Mouse (Mus musculus) liver, embryonic 14.5 days (tissue): ENCODE data around the gene H1foo. TPM values are rescaled to one million over a fixed set of nuclear protein-coding genes. Genes with fewer than 3 reads are reported as not detected.

Experiments
- ATAC-seq: fragments of 200-750 bp; cut with Nextera tagmentation; 2 replicates; pipeline ENCODE4 v1.8.0; 2017; ENCODE audit warnings: moderate number of reproducible peaks, mild to moderate bottlenecking, moderate library complexity; ENCODE audit not compliant: insufficient read depth
- DNase-seq, 3 experiments: peaks; one replicate each; pipeline ENCODE4 v3.0.0-alpha.2; 2012 to 2013; ENCODE audit warnings: low read depth in 3 of 3, low spot score in 3 of 3
- H3K27ac ChIP-seq: fragments of 300-500 bp; sonication (generic); 2 replicates; pipeline ENCODE4 v1.5.1; 2014; ENCODE audit warnings: moderate library complexity, mild to moderate bottlenecking, control low read depth, inconsistent platforms
- H3K27me3 ChIP-seq: fragments of 300-500 bp; sonication (generic); 2 replicates; pipeline ENCODE4 v1.6.1; 2014; ENCODE audit warnings: mild to moderate bottlenecking, low read length, moderate library complexity; ENCODE audit not compliant: control insufficient read depth, insufficient read depth
- H3K36me3 ChIP-seq: fragments of 300-500 bp; sonication (generic); replicated peaks from 2 replicates; pipeline ENCODE4 v1.6.1; 2014; ENCODE audit warnings: low read depth; ENCODE audit not compliant: control insufficient read depth, insufficient read depth
- H3K4me1 ChIP-seq, 2 experiments: fragments of 200-500 bp in 1 of 2; fragments of 300-500 bp in 1 of 2; sonication (generic) in 1 of 2; replicated peaks; 2 replicates each; pipeline ENCODE4 v1.6.1; 2012 to 2014; ENCODE audit warnings: antibody characterized with exemption in 1 of 2, inconsistent platforms in 1 of 2, low read length in 1 of 2; ENCODE audit not compliant: control insufficient read depth in 2 of 2, insufficient read depth in 2 of 2
- H3K4me2 ChIP-seq: fragments of 300-500 bp; sonication (generic); 2 replicates; pipeline ENCODE4 v1.6.1; 2014; ENCODE audit warnings: low read depth, mild to moderate bottlenecking, control low read depth, moderate library complexity
- H3K4me3 ChIP-seq, 2 experiments: fragments of 200-500 bp in 1 of 2; fragments of 300-500 bp in 1 of 2; sonication (generic) in 1 of 2; 2 replicates each; pipeline ENCODE4 v1.5.1; 2012 to 2014; ENCODE audit warnings: low read depth in 2 of 2, low read length in 2 of 2, mild to moderate bottlenecking in 2 of 2, control low read depth in 1 of 2, inconsistent platforms in 1 of 2, moderate library complexity in 1 of 2; ENCODE audit not compliant: insufficient read depth in 1 of 2
- H3K9ac ChIP-seq: fragments of 300-500 bp; sonication (generic); replicated peaks from 2 replicates; pipeline ENCODE4 v1.6.1; 2014; ENCODE audit warnings: mild to moderate bottlenecking, control low read depth, moderate library complexity
- H3K9me3 ChIP-seq: fragments of 300-500 bp; sonication (generic); 2 replicates; pipeline ENCODE4 v1.6.1; 2016; ENCODE audit warnings: low read length, mixed read lengths; ENCODE audit not compliant: control insufficient read depth
- CTCF ChIP-seq: IDR thresholded peaks from 2 replicates; pipeline ENCODE4 v1.5.1; 2016; ENCODE audit warnings: antibody characterized with exemption, low read depth, control low read depth
- EP300 ChIP-seq: IDR thresholded peaks from 2 replicates; pipeline ENCODE4 v1.6.1; 2016; ENCODE audit warnings: antibody characterized with exemption, low read depth
- WGBS: fragments of 180-500 bp; shearing (Covaris S2); extraction: QIAGEN DNeasy Blood & Tissue Kit; methylation state at CpG from one replicate; pipeline ENCODE4 v1.1.7; 2014; ENCODE audit not compliant: insufficient replicate concordance; 5-methylcytosine and 5-hydroxymethylcytosine counted together
- polyA plus RNA-seq, 2 experiments: library from polyadenylated mRNA; depleted of rRNA in 1 of 2; stranded (reverse) in 1 of 2; unstranded in 1 of 2; fragments of >200 nt; fragmentation: Nextera tagmentation in 1 of 2; extraction: Ambion mirVana in 1 of 2; gene quantifications; 2 replicates each; pipeline versions ENCODE4 v1.2.1 to v1.2.3; 2012 to 2014

The H1foo gene
- polyA plus RNA-seq, 2 experiments: not detected

GRCm38 (mm10) chr6:115983306-115984038 is 38.7 kb downstream of the H1foo start:
- H3K9me3 ChIP-seq: no peaks in the 10 kb centered on the region
- no peaks in the 10 kb centered on the region for H3K27me3 ChIP-seq
- H3K36me3 ChIP-seq: no peaks in the 10 kb centered on the region
- DNase-seq (no peak), ATAC-seq (no peak)
- 70% methylated on average over 12 of the region's 12 CpGs for WGBS
- H3K9ac ChIP-seq: no peak overlapping the region
- H3K27ac ChIP-seq: no peak overlapping the region
- TF ChIP-seq CTCF: no peak
- no peak for TF ChIP-seq EP300
- H3K4me3 ChIP-seq: no peak overlapping the region
- H3K4me2 ChIP-seq: no peak overlapping the region
- no peaks in the 10 kb centered on the region for H3K4me1 ChIP-seq

GRCm38 (mm10) chr6:115984580-115984979 is 39.8 kb downstream of the H1foo start:
- no peak overlapping the region for H3K4me2 ChIP-seq
- H3K4me1 ChIP-seq: no peaks in the 10 kb centered on the region
- H3K9me3 ChIP-seq: no peaks in the 10 kb centered on the region
- DNase-seq (no peak), ATAC-seq (no peak)
- no peak overlapping the region for H3K27ac ChIP-seq
- H3K9ac ChIP-seq: no peak overlapping the region
- no peaks in the 10 kb centered on the region for H3K27me3 ChIP-seq
- WGBS: 61% methylated on average over 7 of the region's 7 CpGs
- TF ChIP-seq CTCF (no peak), EP300 (no peak)
- H3K4me3 ChIP-seq: no peak overlapping the region
- no peaks in the 10 kb centered on the region for H3K36me3 ChIP-seq

GRCm38 (mm10) chr6:115985622-115986021 is 40.9 kb downstream of the H1foo start:
- H3K9ac ChIP-seq: no peak overlapping the region
- H3K9me3 ChIP-seq: no peaks in the 10 kb centered on the region
- ATAC-seq (no peak), DNase-seq (no peak)
- no peak overlapping the region for H3K27ac ChIP-seq
- WGBS: 67% methylated on average over 9 of the region's 9 CpGs
- TF ChIP-seq EP300 (no peak), CTCF (no peak)
- no peak overlapping the region for H3K4me2 ChIP-seq
- no peak overlapping the region for H3K4me3 ChIP-seq
- no peaks in the 10 kb centered on the region for H3K4me1 ChIP-seq
- no peaks in the 10 kb centered on the region for H3K27me3 ChIP-seq
- H3K36me3 ChIP-seq: no peaks in the 10 kb centered on the region

GRCm38 (mm10) chr6:115986472-115987095 is 41.8 kb downstream of the H1foo start:
- Histone ChIP-seq H3K36me3 (no peaks in the 10 kb centered on the region), H3K9ac (no peak overlapping the region), H3K4me1 (no peaks in the 10 kb centered on the region), H3K4me3 (no peak overlapping the region), H3K9me3 (no peaks in the 10 kb centered on the region), H3K27me3 (peaks cover under 1% of the 10 kb centered on the region; the same call in 1 of the 2 replicates), H3K4me2 (no peak overlapping the region), H3K27ac (no peak overlapping the region)
- WGBS: 65% methylated on average over 12 of the region's 12 CpGs
- DNase-seq: no peak
- ATAC-seq: no peak
- TF ChIP-seq EP300: no peak
- TF ChIP-seq CTCF: no peak

- no peak overlapping the region for H3K27ac ChIP-seq
- H3K27me3 ChIP-seq: peaks cover 7% of the 10 kb centered on the region
- no peak overlapping the region for H3K4me3 ChIP-seq
- H3K9me3 ChIP-seq: no peaks in the 10 kb centered on the region
- no peak overlapping the region for H3K4me2 ChIP-seq
- no peak overlapping the region for H3K9ac ChIP-seq
- ATAC-seq: no peak
- H3K4me1 ChIP-seq: no peaks in the 10 kb centered on the region
- TF ChIP-seq EP300 (no peak), CTCF (no peak)
- no peaks in the 10 kb centered on the region for H3K36me3 ChIP-seq
- WGBS: 43% methylated on average over 9 of the region's 9 CpGs
- no peak for DNase-seq
Observed at GRCm38 (mm10) chr6:115987096-115987747, 42.5 kb downstream of the H1foo start.
